Mouse (Mus musculus) gastrocnemius, postnatal 14 days (tissue): ENCODE results near the gene Fsd2. TPM values are rescaled to one million over a fixed set of nuclear protein-coding genes. Genes with fewer than 3 reads are reported as not detected.
A peak's percentile ranks its signal among the peaks of the same experiment; 100 is the strongest.

Source experiments
- DNase-seq: peaks from one replicate; pipeline ENCODE4 v3.0.0; 2021; ENCODE audit warnings: mixed read lengths
- intact Hi-C: fragments of 180-260 bp; cut with DNase I; formaldehyde crosslinking; loops from one replicate; pipeline ENCODE4 v1.15.1; 2025; ENCODE audit warnings: low total_unique reads
- total RNA-seq, 2 experiments: library from RNA; stranded (reverse); gene quantifications; 2 replicates each; pipeline ENCODE4 v1.2.3; 2021

Gene Fsd2
- total RNA-seq, 2 experiments from 2014 or later: 204 to 220 TPM

- intact Hi-C loops: no loop called here
- peak; percentile 76 for DNase-seq
Observed at GRCm38 (mm10) chr7:81493331-81494021, 73.3 kb downstream of the Fsd2 start, which contains the start of gene Ap3b2. TSS of gene Ap3b2 (minus strand) at chr7:81493925.

GRCm38 (mm10) chr7:81492628-81493027 lies 74.1 kb downstream of the Fsd2 start:
- no peak for DNase-seq
- intact Hi-C loops: no loop called here

GRCm38 (mm10) chr7:81489649-81490048 lies 77.1 kb downstream of the Fsd2 start:
- DNase-seq: no peak
- intact Hi-C loops: no loop called here

Other genes starting within 250 kb of the Fsd2 start
- gene Rps17, start 221.7 kb downstream of the Fsd2 start, total RNA-seq: 1,000 to 10,000 TPM in 1 of 2 experiments, 100 to 1,000 TPM in 1; 890 to 1,010 TPM
- 10 to 100 TPM in 1 of 2 experiments, 1 to 10 TPM in 1; 8.5 to 11.5 TPM for gene Cpeb1, start 111.5 kb downstream of the Fsd2 start, total RNA-seq
- 1 to 10 TPM; 2.1 to 4.0 TPM for gene Ap3b2, start 73.0 kb downstream of the Fsd2 start, total RNA-seq
- not detected for gene BC048679, start 68.7 kb downstream of the Fsd2 start, total RNA-seq
- 1 to 10 TPM; 4.8 to 5.7 TPM for gene Whamm, start 4.3 kb upstream of the Fsd2 start, total RNA-seq
- 10 to 100 TPM; 25.5 to 34.3 TPM for gene Homer2, start 140.6 kb upstream of the Fsd2 start, total RNA-seq
- 10 to 100 TPM; 21.6 to 22.2 TPM for gene Ramac, start 196.0 kb upstream of the Fsd2 start, total RNA-seq
- 10 to 100 TPM; 16.2 to 22.0 TPM for gene 3110040N11Rik, start 222.5 kb upstream of the Fsd2 start, total RNA-seq